Mouse (Mus musculus): ENCODE data around the gene Acot2. TPM values are rescaled to one million over a fixed set of nuclear protein-coding genes. Genes with fewer than 3 reads are reported as not detected.

The Acot2 gene
- polyA plus RNA-seq, 1 experiment = 3.5 TPM

GRCm38 (mm10) chr12:84042248-84042647 is 54.6 kb downstream of the Acot2 start:
- WGBS = 78% methylated on average over 5 of the region's 5 CpGs
- no peak for TF ChIP-seq POLR2A (IDR thresholded peaks at IDR 0.05; ENCODE audit: borderline replicate concordance, control insufficient read depth, low read depth, low read length)
- no peak for TF ChIP-seq CTCF (IDR thresholded peaks at IDR 0.05; ENCODE audit: control insufficient read depth, insufficient read depth, low read length)
- no peaks in the 10 kb centered on the region for H3K4me1 ChIP-seq (ENCODE audit: control insufficient read depth, insufficient read depth, low read length)
- no peak overlapping the region for H3K4me3 ChIP-seq (replicated peaks; ENCODE audit: control insufficient read depth, low read depth, low read length)
- H3K27ac ChIP-seq (ENCODE audit: control insufficient read depth, insufficient read depth, low read depth, low read length, poor library complexity) = no peak overlapping the region

Other genes starting within 250 kb of the Acot2 start
- 0.23 and 0.65 TPM in 2 replicates for gene Papln, start 224.2 kb upstream of the Acot2 start, polyA plus RNA-seq (2011; ENCODE audit: insufficient read depth, insufficient read length, low replicate concordance, missing spikeins)
- gene Numb, start 65.9 kb upstream of the Acot2 start, polyA plus RNA-seq (2011; ENCODE audit: insufficient read depth, insufficient read length, low replicate concordance, missing spikeins) = 6.0 and 15.1 TPM in 2 replicates
- 7.0 and 15.2 TPM in 2 replicates for gene Riox1, start 37.3 kb upstream of the Acot2 start, polyA plus RNA-seq (2011; ENCODE audit: insufficient read depth, insufficient read length, low replicate concordance, missing spikeins)
- gene Heatr4, start 3.0 kb upstream of the Acot2 start, polyA plus RNA-seq (2011; ENCODE audit: insufficient read depth, insufficient read length, low replicate concordance, missing spikeins) = not detected in 2 replicates
- 4.9 and 15.5 TPM in 2 replicates for gene Acot1, start 21.6 kb downstream of the Acot2 start, polyA plus RNA-seq (2011; ENCODE audit: insufficient read depth, insufficient read length, low replicate concordance, missing spikeins)
- 0.32 and 2.4 TPM in 2 replicates for gene Acot4, start 50.5 kb downstream of the Acot2 start, polyA plus RNA-seq (2011; ENCODE audit: insufficient read depth, insufficient read length, low replicate concordance, missing spikeins)
- not detected in 2 replicates for gene Gm49366, start 51.1 kb downstream of the Acot2 start, polyA plus RNA-seq (2011; ENCODE audit: insufficient read depth, insufficient read length, low replicate concordance, missing spikeins)
- not detected in 2 replicates for gene Acot3, start 64.3 kb downstream of the Acot2 start, polyA plus RNA-seq (2011; ENCODE audit: insufficient read depth, insufficient read length, low replicate concordance, missing spikeins)
- gene Acot5, start 81.5 kb downstream of the Acot2 start, polyA plus RNA-seq (2011; ENCODE audit: insufficient read depth, insufficient read length, low replicate concordance, missing spikeins) = not detected in 2 replicates
- 0.62 and 0.75 TPM in 2 replicates for gene Acot6, start 112.8 kb downstream of the Acot2 start, polyA plus RNA-seq (2011; ENCODE audit: insufficient read depth, insufficient read length, low replicate concordance, missing spikeins)
- 0.60 and 1.7 TPM in 2 replicates for gene Dnal1, start 126.5 kb downstream of the Acot2 start, polyA plus RNA-seq (2011; ENCODE audit: insufficient read depth, insufficient read length, low replicate concordance, missing spikeins)
- gene Pnma1, start 160.6 kb downstream of the Acot2 start, polyA plus RNA-seq (2011; ENCODE audit: insufficient read depth, insufficient read length, low replicate concordance, missing spikeins) = 1.8 and 2.8 TPM in 2 replicates
- gene Elmsan1, start 231.0 kb downstream of the Acot2 start, polyA plus RNA-seq (2011; ENCODE audit: insufficient read depth, insufficient read length, low replicate concordance, missing spikeins) = 12.5 and 20.0 TPM in 2 replicates

Measured in bone marrow, adult 2 months (tissue).